Mouse (Mus musculus): Measurements from ENCODE around the gene Cabp7. TPM values are rescaled to one million over a fixed set of nuclear protein-coding genes. Genes with fewer than 3 reads are reported as not detected.

The Cabp7 gene
- polyA plus RNA-seq, 1 experiment, result 29.8 TPM

DNA sequence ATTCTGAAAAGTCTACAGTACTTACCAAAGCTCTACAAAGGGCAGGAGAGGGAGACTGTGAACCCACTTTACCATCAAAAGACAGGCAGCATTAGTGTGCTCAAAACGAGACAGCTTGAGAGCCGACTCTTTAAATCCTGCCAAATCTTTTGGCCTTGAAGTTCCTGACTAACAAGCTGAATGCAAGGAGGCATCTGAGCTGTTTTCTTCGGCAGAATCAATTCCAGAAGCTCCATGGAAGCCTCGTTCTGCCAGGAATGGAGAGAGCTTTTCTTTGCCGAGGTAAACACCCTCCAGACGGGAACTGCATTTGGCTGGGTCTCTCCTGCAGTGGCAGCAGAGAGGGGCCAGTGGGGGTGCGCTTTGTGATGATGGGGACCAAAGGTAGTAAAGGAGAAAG, 22.7 kb upstream of the Cabp7 start:
- TF ChIP-seq CTCF (IDR thresholded peaks at IDR 0.05; ENCODE audit: extremely low read depth, insufficient read depth, low read length), result no peak
- no peak for TF ChIP-seq POLR2A (IDR thresholded peaks at IDR 0.05; ENCODE audit: extremely low read depth, insufficient read depth, low read length)
- H3K27ac ChIP-seq (ENCODE audit: insufficient read depth, low read length), result no peak overlapping the region
- no peak overlapping the region for H3K4me3 ChIP-seq (ENCODE audit: insufficient read depth, low read length)
- 0 out of 2 replicates have a peak, but pooled peaks cover 2% of the 10 kb centered on the region for H3K4me1 ChIP-seq (ENCODE audit: control insufficient read depth, insufficient read depth, low read length)

DNA sequence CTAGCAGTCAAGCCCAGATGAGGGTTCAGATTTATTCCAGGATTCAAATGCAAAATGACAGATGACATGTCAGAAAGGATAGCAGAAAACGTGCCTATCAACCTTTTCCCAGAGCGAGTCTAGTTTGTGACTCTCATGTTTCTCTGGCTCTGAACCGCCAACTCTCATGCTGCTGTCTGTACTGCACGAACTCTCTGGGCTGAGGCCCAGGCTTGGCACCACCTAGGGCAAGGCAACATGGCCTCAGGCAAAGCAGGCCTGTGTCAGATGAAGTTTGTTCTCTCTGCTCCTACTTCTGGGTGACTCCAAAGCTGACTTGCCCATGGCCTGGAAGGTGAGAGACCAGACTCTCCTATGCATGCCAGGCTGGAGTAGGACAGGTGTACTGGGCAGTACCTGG, 21.8 kb upstream of the Cabp7 start:
- TF ChIP-seq POLR2A (IDR thresholded peaks at IDR 0.05; ENCODE audit: extremely low read depth, insufficient read depth, low read length) (no peak), CTCF (IDR thresholded peaks at IDR 0.05; ENCODE audit: extremely low read depth, insufficient read depth, low read length) (no peak)
- Histone ChIP-seq H3K27ac (ENCODE audit: insufficient read depth, low read length) (no peak overlapping the region), H3K4me3 (ENCODE audit: insufficient read depth, low read length) (no peak overlapping the region)

DNA sequence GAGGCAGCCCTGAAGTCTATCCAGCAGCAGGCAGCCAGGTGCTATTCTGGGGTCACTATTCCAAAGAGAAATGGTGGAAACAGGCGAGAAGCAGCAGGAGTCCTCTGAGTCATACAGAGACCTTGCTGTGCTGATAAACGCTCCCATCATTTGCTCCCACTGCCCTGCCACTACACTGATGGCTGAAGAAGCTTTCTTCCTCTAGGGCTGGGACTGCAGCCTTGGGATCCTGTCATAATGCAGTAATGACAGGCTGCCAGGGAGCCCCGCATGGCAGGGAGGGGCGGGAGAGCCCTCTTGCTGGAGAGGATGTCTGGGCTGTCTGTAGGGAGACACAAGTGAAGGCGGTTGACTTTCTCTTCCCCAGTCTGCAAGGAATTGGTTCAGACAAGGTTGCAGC, 17.9 kb upstream of the Cabp7 start:
- H3K4me3 ChIP-seq (ENCODE audit: insufficient read depth, low read length), result no peak overlapping the region
- TF ChIP-seq CTCF (IDR thresholded peaks at IDR 0.05; ENCODE audit: extremely low read depth, insufficient read depth, low read length) (no peak), POLR2A (IDR thresholded peaks at IDR 0.05; ENCODE audit: extremely low read depth, insufficient read depth, low read length) (no peak)
- H3K27ac ChIP-seq (ENCODE audit: insufficient read depth, low read length), result no peak overlapping the region
- no peaks in the 10 kb centered on the region for H3K4me1 ChIP-seq (ENCODE audit: control insufficient read depth, insufficient read depth, low read length)

More for the DNA sequence above, 21.8 kb upstream of the Cabp7 start:
- H3K4me1 ChIP-seq (ENCODE audit: control insufficient read depth, insufficient read depth, low read length), result 0 out of 2 replicates have a peak, but pooled peaks cover 2% of the 10 kb centered on the region

DNA sequence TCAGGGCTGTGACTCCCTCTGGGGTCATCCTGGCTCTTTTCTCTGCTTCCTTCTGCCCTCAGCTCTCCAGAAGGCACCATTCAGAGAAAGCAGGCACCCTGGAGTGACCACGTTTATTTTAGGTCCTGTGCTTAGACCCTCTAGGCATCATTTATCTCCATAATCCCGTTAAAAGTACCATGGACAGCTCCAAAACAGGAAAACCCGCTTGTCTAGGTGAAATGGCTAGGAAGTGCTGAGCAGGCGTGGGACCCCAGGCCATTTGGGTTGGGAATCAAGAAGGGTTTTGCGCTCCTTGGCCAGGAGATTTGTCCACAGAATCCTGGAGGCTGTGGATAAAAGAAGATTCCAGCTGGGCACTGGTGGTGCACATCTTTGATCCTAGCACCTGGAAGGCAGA, 17.1 kb upstream of the Cabp7 start:
- TF ChIP-seq POLR2A (IDR thresholded peaks at IDR 0.05; ENCODE audit: extremely low read depth, insufficient read depth, low read length) (no peak), CTCF (IDR thresholded peaks at IDR 0.05; ENCODE audit: extremely low read depth, insufficient read depth, low read length) (no peak)
- no peak overlapping the region for H3K27ac ChIP-seq (ENCODE audit: insufficient read depth, low read length)
- H3K4me3 ChIP-seq (ENCODE audit: insufficient read depth, low read length), result no peak overlapping the region
- H3K4me1 ChIP-seq (ENCODE audit: control insufficient read depth, insufficient read depth, low read length), result no peaks in the 10 kb centered on the region

DNA sequence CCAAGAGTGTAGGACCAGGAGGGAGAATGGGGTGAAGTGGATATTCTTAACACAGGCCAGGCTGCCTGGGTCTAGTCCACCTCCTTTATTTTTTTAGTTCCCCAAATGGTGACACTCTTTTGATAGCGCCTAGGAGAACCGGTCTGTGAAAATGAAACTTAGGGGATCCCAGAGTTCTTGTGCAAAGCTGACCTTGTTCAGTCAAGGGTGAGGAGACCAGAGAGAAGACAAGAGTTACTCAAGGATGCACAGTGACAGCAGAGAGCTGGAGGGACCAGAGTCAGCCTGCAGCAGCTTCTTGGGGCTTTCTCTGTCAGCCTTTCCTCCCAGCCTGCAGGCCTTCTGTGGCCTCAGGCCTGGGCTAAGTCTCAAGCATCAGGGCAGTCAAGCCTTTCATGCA, 15.9 kb upstream of the Cabp7 start:
- Histone ChIP-seq H3K4me3 (ENCODE audit: insufficient read depth, low read length) (no peak overlapping the region), H3K27ac (ENCODE audit: insufficient read depth, low read length) (no peak overlapping the region), H3K4me1 (ENCODE audit: control insufficient read depth, insufficient read depth, low read length) (no peaks in the 10 kb centered on the region)
- TF ChIP-seq POLR2A (IDR thresholded peaks at IDR 0.05; ENCODE audit: extremely low read depth, insufficient read depth, low read length), result no peak
- TF ChIP-seq CTCF (IDR thresholded peaks at IDR 0.05; ENCODE audit: extremely low read depth, insufficient read depth, low read length), result no peak

DNA sequence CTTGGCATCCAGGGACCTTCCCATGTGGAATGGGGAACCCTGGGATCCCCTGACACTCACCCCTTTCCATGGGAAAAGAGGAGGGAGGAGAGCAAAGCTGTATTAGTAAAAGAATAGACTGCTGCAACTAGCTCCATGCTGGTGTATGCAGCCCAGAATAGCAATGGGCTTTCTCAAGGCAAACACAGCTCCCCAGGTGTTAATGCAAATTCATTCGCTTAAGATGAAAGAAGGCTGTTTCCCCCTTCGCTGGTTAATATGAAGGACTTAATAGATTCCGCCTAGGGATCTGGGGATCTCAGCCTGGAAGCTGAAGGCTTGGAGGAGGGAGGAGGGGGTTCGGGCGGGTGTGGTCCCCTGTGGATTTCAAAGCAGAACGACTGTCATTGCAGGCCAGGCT, 15.4 kb upstream of the Cabp7 start:
- Histone ChIP-seq H3K27ac (ENCODE audit: insufficient read depth, low read length) (no peak overlapping the region), H3K4me3 (ENCODE audit: insufficient read depth, low read length) (no peak overlapping the region), H3K4me1 (ENCODE audit: control insufficient read depth, insufficient read depth, low read length) (no peaks in the 10 kb centered on the region)
- TF ChIP-seq CTCF (IDR thresholded peaks at IDR 0.05; ENCODE audit: extremely low read depth, insufficient read depth, low read length), result no peak
- no peak for TF ChIP-seq POLR2A (IDR thresholded peaks at IDR 0.05; ENCODE audit: extremely low read depth, insufficient read depth, low read length)

DNA sequence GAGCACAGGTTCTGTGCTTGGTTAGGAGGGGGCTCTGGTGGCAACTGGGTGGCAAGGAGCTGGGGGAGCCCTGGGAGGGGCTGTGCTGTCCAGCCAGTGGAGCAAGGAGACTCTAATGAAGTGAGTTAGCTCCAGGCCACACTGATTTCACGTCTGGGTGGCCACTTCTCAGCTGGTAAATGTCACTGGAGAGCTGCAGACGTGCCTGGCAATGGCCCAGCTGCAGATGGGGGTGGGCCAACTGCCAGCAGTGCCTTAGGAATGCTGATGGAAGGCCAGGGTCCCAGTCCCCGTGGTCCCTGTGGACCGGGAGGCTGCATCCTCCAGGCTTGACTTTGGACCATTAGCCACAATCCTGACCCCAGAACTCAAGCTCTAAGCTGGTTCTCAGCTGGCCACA, 13.9 kb upstream of the Cabp7 start:
- TF ChIP-seq CTCF (IDR thresholded peaks at IDR 0.05; ENCODE audit: extremely low read depth, insufficient read depth, low read length), result no peak
- no peak for TF ChIP-seq POLR2A (IDR thresholded peaks at IDR 0.05; ENCODE audit: extremely low read depth, insufficient read depth, low read length)
- H3K4me3 ChIP-seq (ENCODE audit: insufficient read depth, low read length), result no peak overlapping the region
- H3K27ac ChIP-seq (ENCODE audit: insufficient read depth, low read length), result no peak overlapping the region
- no peaks in the 10 kb centered on the region for H3K4me1 ChIP-seq (ENCODE audit: control insufficient read depth, insufficient read depth, low read length)

DNA sequence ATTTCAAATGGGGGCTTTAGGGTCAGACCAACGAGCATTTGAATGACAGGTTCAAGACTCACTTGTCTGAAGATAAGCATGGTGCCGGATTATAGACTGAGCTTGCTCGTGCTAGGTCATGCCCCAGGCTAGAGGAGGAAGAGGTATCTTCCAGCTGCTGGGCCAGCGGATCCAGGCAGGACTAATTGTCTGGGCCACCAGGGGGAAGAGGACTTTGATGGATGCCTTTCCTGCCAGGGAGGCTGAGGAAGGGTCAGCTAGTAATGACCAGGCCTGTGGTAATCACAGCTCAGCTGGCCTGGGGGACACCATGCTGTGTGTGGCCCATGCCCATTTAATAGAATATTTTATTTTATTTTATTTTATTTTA, 11.2 kb upstream of the Cabp7 start:
- H3K4me3 ChIP-seq (ENCODE audit: insufficient read depth, low read length), result no peak overlapping the region
- no peaks in the 10 kb centered on the region for H3K4me1 ChIP-seq (ENCODE audit: control insufficient read depth, insufficient read depth, low read length)
- TF ChIP-seq POLR2A (IDR thresholded peaks at IDR 0.05; ENCODE audit: extremely low read depth, insufficient read depth, low read length) (no peak), CTCF (IDR thresholded peaks at IDR 0.05; ENCODE audit: extremely low read depth, insufficient read depth, low read length) (no peak)
- H3K27ac ChIP-seq (ENCODE audit: insufficient read depth, low read length), result no peak overlapping the region

DNA sequence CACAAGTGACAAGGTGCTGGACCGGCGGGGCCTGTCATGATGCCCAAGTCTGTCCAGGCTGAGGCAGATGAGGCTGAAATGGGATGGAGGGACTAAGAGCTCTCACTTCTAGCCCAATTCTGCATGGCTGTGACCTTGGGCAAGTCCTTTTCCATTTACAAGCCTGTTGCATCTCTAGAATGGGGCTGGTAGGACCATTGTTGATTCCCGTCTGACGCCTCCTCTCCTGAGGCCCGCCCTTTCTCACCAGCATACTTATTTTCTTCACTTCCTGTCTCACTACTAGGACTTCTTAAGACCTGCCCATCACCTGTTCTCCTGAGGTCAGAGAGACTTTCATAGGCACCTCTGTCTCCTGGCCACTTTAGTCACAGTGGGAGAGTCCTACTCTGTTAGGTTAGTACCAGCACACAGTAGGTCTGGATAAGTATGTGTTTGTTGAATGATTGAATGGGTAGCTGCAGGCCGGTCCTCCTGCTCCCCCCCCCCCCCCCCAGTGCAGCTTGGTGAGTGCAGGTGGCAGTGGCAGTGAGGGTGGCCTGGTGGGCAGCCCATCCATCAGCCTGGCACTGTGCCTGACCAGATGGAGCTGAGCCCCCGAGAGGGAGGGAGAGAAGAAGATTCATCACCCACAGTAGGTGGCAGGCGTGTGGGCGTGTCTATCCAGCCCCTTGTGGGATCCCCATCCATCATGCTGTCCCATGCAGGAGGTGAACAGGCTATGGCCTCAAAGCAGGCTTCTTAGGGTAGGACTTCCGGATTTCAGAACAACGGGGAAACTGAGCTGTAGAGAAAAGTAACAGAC, 10.6 kb upstream of the Cabp7 start:
- TF ChIP-seq CTCF (IDR thresholded peaks at IDR 0.05; ENCODE audit: extremely low read depth, insufficient read depth, low read length), result no peak
- no peak for TF ChIP-seq POLR2A (IDR thresholded peaks at IDR 0.05; ENCODE audit: extremely low read depth, insufficient read depth, low read length)
- H3K4me3 ChIP-seq (ENCODE audit: insufficient read depth, low read length), result no peak overlapping the region
- no peak overlapping the region for H3K27ac ChIP-seq (ENCODE audit: insufficient read depth, low read length)

DNA sequence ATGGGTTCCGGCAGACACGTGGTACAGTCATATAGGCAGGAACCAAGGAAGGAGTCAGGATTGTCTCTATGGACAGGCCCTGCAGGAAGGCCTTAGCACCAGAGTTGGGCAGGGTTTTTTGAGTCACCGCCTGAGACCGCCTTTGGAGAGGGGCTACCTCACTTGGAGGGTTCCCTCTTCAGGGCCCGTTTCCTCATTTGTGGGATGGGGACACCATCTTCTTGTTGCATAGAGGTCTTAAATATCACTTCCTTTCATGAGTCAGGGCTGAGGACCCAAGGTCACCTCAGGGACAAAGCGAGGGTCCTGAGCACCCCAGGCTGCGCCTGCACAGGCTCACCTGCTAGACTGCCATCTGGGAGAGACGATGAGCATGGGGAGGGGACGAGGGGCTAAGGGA, 9.9 kb upstream of the Cabp7 start:
- Histone ChIP-seq H3K4me1 (ENCODE audit: control insufficient read depth, insufficient read depth, low read length) (no peaks in the 10 kb centered on the region), H3K4me3 (ENCODE audit: insufficient read depth, low read length) (no peak overlapping the region), H3K27ac (ENCODE audit: insufficient read depth, low read length) (no peak overlapping the region)
- TF ChIP-seq CTCF (IDR thresholded peaks at IDR 0.05; ENCODE audit: extremely low read depth, insufficient read depth, low read length), result no peak
- no peak for TF ChIP-seq POLR2A (IDR thresholded peaks at IDR 0.05; ENCODE audit: extremely low read depth, insufficient read depth, low read length)

More for the DNA sequence above, 10.6 kb upstream of the Cabp7 start:
- no peaks in the 10 kb centered on the region for H3K4me1 ChIP-seq (ENCODE audit: control insufficient read depth, insufficient read depth, low read length)
